Mouse (Mus musculus): ENCODE results near the gene Ndufaf4. TPM values are rescaled to one million over a fixed set of nuclear protein-coding genes. Genes with fewer than 3 reads are reported as not detected.
"Not testable (repeated sequence)": the region's sequence is repeated elsewhere in the genome, so short reads cannot be mapped to it uniquely, and the experiment has no call there.

Gene Ndufaf4
- 61.8 and 62.9 TPM in 2 replicates for polyA plus RNA-seq (2015; fragmentation: Nextera tagmentation; extraction: Ambion mirVana)

GRCm38 (mm10) chr4:24897851-24898515, at the start of gene Ndufaf4:
Gene Ndufaf4 (plus strand): TSS chr4:24898083.
- Histone ChIP-seq H3K36me3 (peaks cover 15% of the 10 kb centered on the region), H3K9ac (peak within 1 kb of the TSS; percentile 89), H3K4me3 (peak within 1 kb of the TSS; percentile 100), H3K9me3 (no peaks in the 10 kb centered on the region), H3K4me2 (peak within 1 kb of the TSS; percentile 63), H3K27ac (replicated peaks) (peak within 1 kb of the TSS; percentile 83), H3K27me3 (no peaks in the 10 kb centered on the region), H3K4me1 (replicated peaks) (peaks cover 10% of the 10 kb centered on the region)
- under 1% methylated on average over 58 of the region's 58 CpGs for WGBS
- peak; percentile 99 for ATAC-seq (ENCODE audit: low FRiP score, low read depth)

- peak within 1 kb of the TSS; percentile 65 for H3K4me3 ChIP-seq
- H3K36me3 ChIP-seq, result no peaks in the 10 kb centered on the region
- H3K9ac ChIP-seq, result peak within 1 kb of the TSS; percentile 63
- peak; percentile 96 for ATAC-seq (ENCODE audit: low FRiP score, low read depth)
- under 1% methylated on average over 58 of the region's 63 CpGs for whole genome bisulfite sequencing
- peak within 1 kb of the TSS; percentile 97 for H3K27ac ChIP-seq (replicated peaks)
- H3K27me3 ChIP-seq, result no peaks in the 10 kb centered on the region
- H3K4me1 ChIP-seq (replicated peaks), result peaks cover 33% of the 10 kb centered on the region
- H3K4me2 ChIP-seq, result peak within 1 kb of the TSS; percentile 61
- H3K9me3 ChIP-seq, result no peaks in the 10 kb centered on the region
These were observed 47.2 kb upstream of the Ndufaf4 start, which contains the start of gene Klhl32 for GRCm38 (mm10) chr4:24850401-24851325. Gene Klhl32 (minus strand): TSS chr4:24851124.

GRCm38 (mm10) chr4:24865691-24866090, 32.2 kb upstream of the Ndufaf4 start:
- Histone ChIP-seq H3K36me3 (no peaks in the 10 kb centered on the region), H3K4me2 (no peak overlapping the region), H3K4me3 (no peak overlapping the region), H3K27ac (replicated peaks) (no peak overlapping the region), H3K9ac (no peak overlapping the region), H3K27me3 (no peaks in the 10 kb centered on the region), H3K4me1 (replicated peaks) (no peaks in the 10 kb centered on the region), H3K9me3 (no peaks in the 10 kb centered on the region)
- 49% methylated on average over 6 of the region's 6 CpGs for WGBS
- ATAC-seq (ENCODE audit: low FRiP score, low read depth), result no peak

GRCm38 (mm10) chr4:24869230-24869629, 28.7 kb upstream of the Ndufaf4 start:
- no peaks in the 10 kb centered on the region for H3K9me3 ChIP-seq
- H3K27me3 ChIP-seq, result no peaks in the 10 kb centered on the region
- no peaks in the 10 kb centered on the region for H3K4me1 ChIP-seq (replicated peaks)
- H3K27ac ChIP-seq (replicated peaks), result no peak overlapping the region
- H3K4me2 ChIP-seq, result no peak overlapping the region
- WGBS, result 80% methylated on average over 4 of the region's 4 CpGs
- no peak overlapping the region for H3K9ac ChIP-seq
- H3K36me3 ChIP-seq, result no peaks in the 10 kb centered on the region
- no peak overlapping the region for H3K4me3 ChIP-seq
- ATAC-seq (ENCODE audit: low FRiP score, low read depth), result no peak

GRCm38 (mm10) chr4:24889386-24889785, 8.5 kb upstream of the Ndufaf4 start:
- ATAC-seq (ENCODE audit: low FRiP score, low read depth); H3K27me3 ChIP-seq; H3K4me2 ChIP-seq; H3K27ac ChIP-seq (replicated peaks); H3K9ac ChIP-seq; H3K4me1 ChIP-seq (replicated peaks); H3K9me3 ChIP-seq; H3K4me3 ChIP-seq; H3K36me3 ChIP-seq: not testable (repeated sequence)
- 35% methylated on average over 2 of the region's 2 CpGs for WGBS

- not testable (repeated sequence) for H3K27ac ChIP-seq (replicated peaks); H3K9ac ChIP-seq; H3K4me1 ChIP-seq (replicated peaks); ATAC-seq (ENCODE audit: low FRiP score, low read depth); H3K4me3 ChIP-seq; H3K36me3 ChIP-seq; H3K27me3 ChIP-seq; H3K9me3 ChIP-seq; H3K4me2 ChIP-seq
- WGBS, result 68% methylated on average over 2 of the region's 2 CpGs
These were observed 5.6 kb upstream of the Ndufaf4 start for GRCm38 (mm10) chr4:24892293-24892692.

- Histone ChIP-seq H3K27ac (replicated peaks) (no peak overlapping the region), H3K4me1 (replicated peaks) (peaks cover 10% of the 10 kb centered on the region), H3K9ac (no peak overlapping the region), H3K4me3 (no peak overlapping the region), H3K27me3 (no peaks in the 10 kb centered on the region), H3K36me3 (no peaks in the 10 kb centered on the region), H3K4me2 (no peak overlapping the region), H3K9me3 (no peaks in the 10 kb centered on the region)
- 77% methylated on average over 4 of the region's 4 CpGs for WGBS
- ATAC-seq (ENCODE audit: low FRiP score, low read depth), result no peak
These were observed 3.3 kb upstream of the Ndufaf4 start for GRCm38 (mm10) chr4:24894625-24895024.

GRCm38 (mm10) chr4:24896829-24897228, 1.1 kb upstream of the Ndufaf4 start:
- no peak for ATAC-seq (ENCODE audit: low FRiP score, low read depth)
- H3K36me3 ChIP-seq, result peaks cover 7% of the 10 kb centered on the region
- peak overlapping the region; percentile 100; the same call in 1 of the 2 replicates for H3K4me3 ChIP-seq
- H3K27me3 ChIP-seq, result no peaks in the 10 kb centered on the region
- no peaks in the 10 kb centered on the region for H3K9me3 ChIP-seq
- H3K4me1 ChIP-seq (replicated peaks), result peaks cover 10% of the 10 kb centered on the region
- H3K4me2 ChIP-seq, result peak overlapping the region; percentile 63
- H3K9ac ChIP-seq, result no peak overlapping the region
- WGBS, result 2% methylated on average over 1 of the region's 1 CpGs
- no peak overlapping the region for H3K27ac ChIP-seq (replicated peaks)

- no peaks in the 10 kb centered on the region for H3K9me3 ChIP-seq
- WGBS, result 17% methylated on average over 7 of the region's 7 CpGs
- peak overlapping the region; percentile 50 for H3K9ac ChIP-seq
- peaks cover 10% of the 10 kb centered on the region for H3K4me1 ChIP-seq (replicated peaks)
- peaks cover 11% of the 10 kb centered on the region for H3K36me3 ChIP-seq
- H3K27me3 ChIP-seq, result no peaks in the 10 kb centered on the region
- peak overlapping the region; percentile 64 for H3K27ac ChIP-seq (replicated peaks)
- peak overlapping the region; percentile 100 for H3K4me3 ChIP-seq
- peak overlapping the region; percentile 63 for H3K4me2 ChIP-seq
- peak; percentile 44 for ATAC-seq (ENCODE audit: low FRiP score, low read depth)
These were observed 532 bp upstream of the Ndufaf4 start for GRCm38 (mm10) chr4:24897351-24897750.

- H3K27me3 ChIP-seq, result no peaks in the 10 kb centered on the region
- WGBS, result 25% methylated on average over 8 of the region's 8 CpGs
- H3K36me3 ChIP-seq, result peaks cover 22% of the 10 kb centered on the region
- H3K9ac ChIP-seq, result peak overlapping the region; percentile 89
- ATAC-seq (ENCODE audit: low FRiP score, low read depth), result no peak; the same call in 1 of the 2 replicates
- no peak overlapping the region for H3K27ac ChIP-seq (replicated peaks)
- peaks cover 10% of the 10 kb centered on the region for H3K4me1 ChIP-seq (replicated peaks)
- H3K4me2 ChIP-seq, result peak overlapping the region; percentile 63
- H3K4me3 ChIP-seq, result peak overlapping the region; percentile 100
- no peaks in the 10 kb centered on the region for H3K9me3 ChIP-seq
These were observed 753 bp downstream of the Ndufaf4 start for GRCm38 (mm10) chr4:24898636-24899035.

- Histone ChIP-seq H3K4me2 (peak overlapping the region; percentile 63), H3K36me3 (peaks cover 23% of the 10 kb centered on the region), H3K9me3 (no peaks in the 10 kb centered on the region), H3K4me1 (replicated peaks) (peaks cover 10% of the 10 kb centered on the region), H3K9ac (peak overlapping the region; percentile 89; the same call in 1 of the 2 replicates), H3K4me3 (peak overlapping the region; percentile 100), H3K27me3 (no peaks in the 10 kb centered on the region), H3K27ac (replicated peaks) (no peak overlapping the region)
- 24% methylated on average over 4 of the region's 4 CpGs for WGBS
- no peak for ATAC-seq (ENCODE audit: low FRiP score, low read depth)
These were observed 1.3 kb downstream of the Ndufaf4 start for GRCm38 (mm10) chr4:24899146-24899545.

GRCm38 (mm10) chr4:24907745-24908144, 9.9 kb downstream of the Ndufaf4 start:
- 72% methylated on average over 3 of the region's 3 CpGs for WGBS
- Histone ChIP-seq H3K27ac (replicated peaks) (no peak overlapping the region), H3K27me3 (no peaks in the 10 kb centered on the region), H3K9ac (no peak overlapping the region), H3K4me3 (no peak overlapping the region), H3K9me3 (no peaks in the 10 kb centered on the region), H3K36me3 (peaks cover 11% of the 10 kb centered on the region), H3K4me2 (no peak overlapping the region), H3K4me1 (replicated peaks) (no peaks in the 10 kb centered on the region)
- ATAC-seq (ENCODE audit: low FRiP score, low read depth), result no peak
